Mouse (Mus musculus) neutrophil, adult 83 days (primary cell): ENCODE data around the gene Spcs2. TPM values are rescaled to one million over a fixed set of nuclear protein-coding genes. Genes with fewer than 3 reads are reported as not detected.

Experiments used
- total RNA-seq, 2 experiments: library from RNA; stranded (reverse); gene quantifications; one replicate each; pipeline ENCODE4 v1.2.4; 2023

The Spcs2 gene
- 10 to 100 TPM; 95.0 to 97.8 TPM for total RNA-seq

DNA sequence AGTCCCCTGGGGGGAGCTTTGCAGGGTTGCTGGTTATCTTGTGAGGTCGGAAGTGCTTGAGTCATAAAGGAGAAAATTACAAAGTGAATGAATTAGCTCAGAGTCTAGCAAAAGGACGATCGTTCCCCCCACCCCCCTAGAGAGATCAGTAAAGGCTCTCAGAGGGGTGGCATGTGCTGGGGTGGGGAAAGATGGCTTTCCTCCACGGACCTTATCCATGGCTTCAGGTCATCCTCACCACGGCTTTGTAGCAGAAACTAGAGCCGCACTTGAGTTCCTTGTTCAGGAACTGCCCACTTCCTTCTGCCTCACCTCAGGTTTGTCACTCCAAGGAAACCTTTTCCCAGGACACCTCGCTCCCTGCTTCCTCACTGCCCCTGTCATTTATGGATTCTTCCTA, at the start of gene Spcs2:
Gene Spcs2, minus strand, starts transcription at position 101 of the 400 bp plus-strand sequence.

DNA sequence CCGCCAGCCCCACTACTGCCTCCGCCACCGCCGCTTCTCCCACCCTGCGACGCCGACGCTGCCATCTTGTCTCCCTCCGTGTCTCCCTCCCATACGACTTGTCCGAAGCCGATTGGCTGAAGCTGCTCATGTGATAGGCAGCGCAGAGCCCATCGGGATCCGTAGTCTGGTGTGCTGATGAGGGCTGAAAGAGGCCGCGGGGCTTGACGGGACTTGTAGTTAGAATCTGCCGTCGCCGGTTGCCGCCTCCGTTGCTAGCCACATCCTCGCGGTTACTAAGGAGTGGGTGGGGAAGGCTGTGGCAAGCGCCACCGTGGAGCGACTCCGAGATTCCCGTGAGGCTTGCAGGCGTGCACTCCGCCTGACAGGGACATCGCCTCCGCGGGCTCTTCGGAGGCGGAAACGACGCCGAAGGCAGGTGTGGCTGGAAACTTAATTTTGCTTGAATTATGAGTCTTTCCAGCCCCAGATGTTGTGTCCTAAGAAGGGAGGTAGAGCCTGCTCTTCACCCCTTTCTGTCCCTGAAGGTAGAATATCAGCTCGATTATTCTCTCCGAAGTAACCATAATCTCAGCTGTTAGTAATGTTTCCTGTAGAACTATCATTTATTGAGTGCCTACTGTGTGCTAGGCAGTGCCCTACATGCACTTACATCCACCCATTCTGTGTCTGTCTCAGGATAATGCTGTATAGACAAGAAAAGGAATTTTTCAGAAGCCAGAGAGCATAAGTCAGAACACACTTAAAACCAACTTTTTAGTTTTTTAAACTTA, 4.3 kb downstream of the Spcs2 start, which contains the start of gene Xrra1:
Gene Xrra1, plus strand, starts transcription at position 304 of the 773 bp plus-strand sequence.

DNA sequence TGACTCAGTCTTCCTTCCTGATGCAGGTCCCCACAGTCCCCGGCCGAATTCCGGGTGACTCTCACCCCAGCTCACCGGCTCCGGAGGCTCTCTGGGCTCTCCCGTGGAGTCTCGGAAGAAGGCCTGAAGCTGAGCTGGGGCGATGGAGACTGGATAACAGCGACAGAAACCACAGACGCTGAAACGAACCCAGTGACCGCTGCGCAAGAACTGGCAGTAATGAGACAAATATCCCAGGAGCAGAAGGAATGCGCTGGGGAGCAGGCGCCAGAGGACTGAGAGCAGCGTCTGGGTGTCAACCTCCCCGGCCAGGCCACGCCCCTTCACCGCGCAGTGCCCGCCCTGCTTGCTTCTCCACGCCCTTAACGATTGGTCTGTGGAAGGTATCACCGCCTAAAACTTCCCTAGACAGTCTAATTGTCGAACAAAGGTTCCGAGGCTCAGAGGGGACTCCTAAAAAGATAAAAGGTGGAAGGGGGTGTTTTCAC, 35.1 kb downstream of the Spcs2 start, which contains the start of gene Neu3:
Gene Neu3, minus strand, starts transcription at position 335 of the 488 bp plus-strand sequence.

Other genes with a start within 250 kb of the Spcs2 start
- gene Tpbgl, start 236.4 kb downstream of the Spcs2 start, total RNA-seq = not detected
- gene Slco2b1, start 152.1 kb downstream of the Spcs2 start, total RNA-seq = under 1 TPM; 0.09 to 0.46 TPM
- not detected for gene Olfr520, start 133.2 kb downstream of the Spcs2 start, total RNA-seq
- not detected for gene Olfr521, start 100.0 kb downstream of the Spcs2 start, total RNA-seq
- 1 to 10 TPM; 1.7 to 2.1 TPM for gene Neu3, start 35.0 kb downstream of the Spcs2 start, total RNA-seq
- gene Xrra1, start 4.3 kb downstream of the Spcs2 start, total RNA-seq = not detected
- 10 to 100 TPM; 27.5 to 39.1 TPM for gene Rnf169, start 117.0 kb upstream of the Spcs2 start, total RNA-seq
- under 1 TPM in 1 of 2 experiments, not detected in 1; 0.22 TPM for gene Chrdl2, start 142.7 kb upstream of the Spcs2 start, total RNA-seq